Mouse (Mus musculus) thymus, adult 2 months (tissue): ENCODE measurements around the gene Cldn14. TPM values are rescaled to one million over a fixed set of nuclear protein-coding genes. Genes with fewer than 3 reads are reported as not detected.
"Not testable (repeated sequence)": the region's sequence is repeated elsewhere in the genome, so short reads cannot be mapped to it uniquely, and the experiment has no call there.

Experiments used
- DNase-seq: peaks from one replicate; pipeline ENCODE4 v3.0.0; 2021
- H3K27ac ChIP-seq: fragments of 200-500 bp; 2 replicates; pipeline ENCODE4 v1.5.1; 2012; ENCODE audit warnings: low read length, control low read depth; ENCODE audit not compliant: control insufficient read depth, insufficient read depth
- H3K27me3 ChIP-seq: fragments of 200-500 bp; 2 replicates; pipeline ENCODE4 v1.6.1; 2012; ENCODE audit warnings: mild to moderate bottlenecking, low read length, moderate library complexity, mixed read lengths; ENCODE audit not compliant: control insufficient read depth, insufficient read depth
- H3K36me3 ChIP-seq: fragments of 200-500 bp; 2 replicates; pipeline ENCODE4 v1.6.1; 2012; ENCODE audit warnings: mild to moderate bottlenecking, low read length, moderate library complexity; ENCODE audit not compliant: control insufficient read depth, insufficient read depth
- H3K4me1 ChIP-seq: fragments of 200-500 bp; replicated peaks from 2 replicates; pipeline ENCODE4 v1.6.1; 2012; ENCODE audit warnings: low read length; ENCODE audit not compliant: control insufficient read depth, insufficient read depth
- H3K4me3 ChIP-seq: fragments of 200-500 bp; 2 replicates; pipeline ENCODE4 v1.5.1; 2012; ENCODE audit warnings: mild to moderate bottlenecking, low read length, control low read depth, moderate library complexity; ENCODE audit not compliant: control insufficient read depth, insufficient read depth
- CTCF ChIP-seq: fragments of 200-500 bp; IDR thresholded peaks from 2 replicates; pipeline ENCODE4 v1.5.1; 2012; ENCODE audit warnings: mild to moderate bottlenecking, control low read depth, low read length, moderate library complexity, borderline replicate concordance; ENCODE audit not compliant: control insufficient read depth, poor library complexity, insufficient read depth; ENCODE audit errors: extremely low read depth
- POLR2A ChIP-seq: fragments of 200-500 bp; IDR thresholded peaks from 2 replicates; pipeline ENCODE4 v1.6.1; 2012; ENCODE audit warnings: mild to moderate bottlenecking, low read length, control low read depth, moderate library complexity; ENCODE audit not compliant: control insufficient read depth, poor library complexity, insufficient read depth; ENCODE audit errors: extremely low read depth
- WGBS: fragments of 180-500 bp; shearing (Covaris S2); methylation state at CpG from one replicate; pipeline ENCODE4 v1.1.7; 2018; 5-methylcytosine and 5-hydroxymethylcytosine counted together
- polyA plus RNA-seq: library from polyadenylated mRNA; depleted of rRNA; stranded (reverse); fragments of >200 nt; gene quantifications from 2 replicates; pipeline ENCODE4 v1.2.3, GENCODE M21; 2012

The Cldn14 gene
- polyA plus RNA-seq, 1 experiment, result 0.26 TPM

- TF ChIP-seq CTCF (no peak), POLR2A (no peak)
- Histone ChIP-seq H3K27me3 (no peaks in the 10 kb centered on the region), H3K36me3 (no peaks in the 10 kb centered on the region), H3K4me3 (no peak overlapping the region), H3K27ac (no peak overlapping the region), H3K4me1 (no peaks in the 10 kb centered on the region)
- no peak for DNase-seq
- WGBS, result 36% methylated on average over 5 of the region's 5 CpGs
Observed at GRCm38 (mm10) chr16:93998895-93999294, 9.7 kb downstream of the Cldn14 start.

- no peak overlapping the region for H3K27ac ChIP-seq
- 0 out of 2 replicates have a peak, but pooled peaks cover 8% of the 10 kb centered on the region for H3K4me1 ChIP-seq
- TF ChIP-seq CTCF (no peak), POLR2A (no peak)
- no peak for DNase-seq
- whole genome bisulfite sequencing, result 95% methylated on average over 9 of the region's 9 CpGs
- no peaks in the 10 kb centered on the region for H3K36me3 ChIP-seq
- no peak overlapping the region for H3K4me3 ChIP-seq
- no peaks in the 10 kb centered on the region for H3K27me3 ChIP-seq
Observed at GRCm38 (mm10) chr16:93983576-93983975, 25.1 kb downstream of the Cldn14 start.

DNA sequence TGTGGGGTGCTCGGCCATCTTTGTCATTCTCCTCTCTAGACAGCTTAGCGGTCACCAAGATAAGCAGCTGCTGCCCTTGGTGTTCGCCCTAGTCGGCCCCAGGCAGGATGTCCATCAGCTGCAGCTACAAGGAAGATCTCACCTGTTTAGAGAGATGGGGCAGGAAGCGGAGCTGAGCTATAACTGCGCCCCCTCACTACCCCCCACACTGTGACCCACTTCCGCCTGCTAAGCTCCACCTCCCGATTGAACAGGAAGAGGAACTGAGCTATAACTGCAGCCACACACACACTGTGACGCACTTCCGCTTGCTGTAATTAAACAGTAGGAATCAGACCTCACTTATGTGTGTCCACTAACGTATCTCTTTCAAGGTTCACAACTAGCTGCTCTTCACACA, 26.3 kb downstream of the Cldn14 start:
- H3K4me3 ChIP-seq, result no peak overlapping the region
- H3K27me3 ChIP-seq, result no peaks in the 10 kb centered on the region
- DNase-seq, result peak; percentile 34
- TF ChIP-seq POLR2A (no peak), CTCF (no peak)
- H3K27ac ChIP-seq, result no peak overlapping the region
- no peaks in the 10 kb centered on the region for H3K36me3 ChIP-seq
- WGBS, result 74% methylated on average over 11 of the region's 11 CpGs
- H3K4me1 ChIP-seq, result 0 out of 2 replicates have a peak, but pooled peaks cover 8% of the 10 kb centered on the region

- no peak overlapping the region for H3K27ac ChIP-seq
- no peaks in the 10 kb centered on the region for H3K27me3 ChIP-seq
- H3K4me3 ChIP-seq, result no peak overlapping the region
- no peak for TF ChIP-seq CTCF
- no peak for TF ChIP-seq POLR2A
- 64% methylated on average over 15 of the region's 15 CpGs for WGBS
- H3K4me1 ChIP-seq, result 0 out of 2 replicates have a peak, but pooled peaks cover 8% of the 10 kb centered on the region
- DNase-seq, result no peak
- H3K36me3 ChIP-seq, result no peaks in the 10 kb centered on the region
Observed at GRCm38 (mm10) chr16:93981190-93981841, 27.3 kb downstream of the Cldn14 start.

GRCm38 (mm10) chr16:93980338-93980737, 28.3 kb downstream of the Cldn14 start:
- H3K36me3 ChIP-seq, H3K27ac ChIP-seq, H3K27me3 ChIP-seq, DNase-seq, H3K4me1 ChIP-seq, H3K4me3 ChIP-seq: not testable (repeated sequence)
- WGBS, result 98% methylated on average over 3 of the region's 3 CpGs

GRCm38 (mm10) chr16:93979316-93979715, 29.3 kb downstream of the Cldn14 start:
- no peak for DNase-seq
- 0 out of 2 replicates have a peak, but pooled peaks cover 8% of the 10 kb centered on the region for H3K4me1 ChIP-seq
- H3K27me3 ChIP-seq, result no peaks in the 10 kb centered on the region
- TF ChIP-seq CTCF, result no peak
- no peak for TF ChIP-seq POLR2A
- no peak overlapping the region for H3K27ac ChIP-seq
- H3K4me3 ChIP-seq, result no peak overlapping the region
- no peaks in the 10 kb centered on the region for H3K36me3 ChIP-seq
- 98% methylated on average over 2 of the region's 2 CpGs for WGBS

DNA sequence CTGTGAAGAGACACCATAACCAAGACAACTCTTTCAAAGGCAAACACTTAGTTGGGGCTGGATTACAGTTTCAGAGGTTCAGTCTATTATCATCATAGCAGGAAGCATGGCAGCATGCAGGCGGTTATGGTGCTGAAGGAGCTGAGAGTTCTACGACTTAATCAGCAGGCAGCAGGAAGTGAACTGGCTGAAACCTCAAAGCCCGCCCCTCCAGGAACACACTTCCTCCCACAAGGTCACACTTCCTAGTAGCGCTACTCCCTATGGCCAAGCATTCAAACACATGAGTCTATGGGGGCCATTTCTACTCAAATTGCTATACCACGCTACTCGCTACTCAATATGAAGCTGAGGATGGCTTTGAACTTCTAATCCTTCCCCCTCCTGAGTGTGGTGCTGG, 31.1 kb downstream of the Cldn14 start:
- DNase-seq, result no peak
- peaks cover 14% of the 10 kb centered on the region for H3K4me1 ChIP-seq
- H3K4me3 ChIP-seq, result no peak overlapping the region
- H3K36me3 ChIP-seq, result no peaks in the 10 kb centered on the region
- WGBS, result 70% methylated on average over 6 of the region's 6 CpGs
- H3K27me3 ChIP-seq, result no peaks in the 10 kb centered on the region
- TF ChIP-seq POLR2A (no peak), CTCF (no peak)
- no peak overlapping the region for H3K27ac ChIP-seq
